Mouse (Mus musculus) liver, embryonic 14.5 days (tissue): ENCODE measurements around the gene Kctd21. TPM values are rescaled to one million over a fixed set of nuclear protein-coding genes. Genes with fewer than 3 reads are reported as not detected.

ENCODE experiments used
- ATAC-seq: fragments of 200-750 bp; cut with Nextera tagmentation; 2 replicates; pipeline ENCODE4 v1.8.0; 2017; ENCODE audit warnings: moderate number of reproducible peaks, mild to moderate bottlenecking, moderate library complexity; ENCODE audit not compliant: insufficient read depth
- DNase-seq, 3 experiments: peaks; one replicate each; pipeline ENCODE4 v3.0.0-alpha.2; 2012 to 2013; ENCODE audit warnings: low read depth in 3 of 3, low spot score in 3 of 3
- H3K27ac ChIP-seq: fragments of 300-500 bp; sonication (generic); 2 replicates; pipeline ENCODE4 v1.5.1; 2014; ENCODE audit warnings: moderate library complexity, mild to moderate bottlenecking, control low read depth, inconsistent platforms
- H3K27me3 ChIP-seq: fragments of 300-500 bp; sonication (generic); 2 replicates; pipeline ENCODE4 v1.6.1; 2014; ENCODE audit warnings: mild to moderate bottlenecking, low read length, moderate library complexity; ENCODE audit not compliant: control insufficient read depth, insufficient read depth
- H3K36me3 ChIP-seq: fragments of 300-500 bp; sonication (generic); replicated peaks from 2 replicates; pipeline ENCODE4 v1.6.1; 2014; ENCODE audit warnings: low read depth; ENCODE audit not compliant: control insufficient read depth, insufficient read depth
- H3K4me1 ChIP-seq, 2 experiments: fragments of 200-500 bp in 1 of 2; fragments of 300-500 bp in 1 of 2; sonication (generic) in 1 of 2; replicated peaks; 2 replicates each; pipeline ENCODE4 v1.6.1; 2012 to 2014; ENCODE audit warnings: antibody characterized with exemption in 1 of 2, inconsistent platforms in 1 of 2, low read length in 1 of 2; ENCODE audit not compliant: control insufficient read depth in 2 of 2, insufficient read depth in 2 of 2
- H3K4me2 ChIP-seq: fragments of 300-500 bp; sonication (generic); 2 replicates; pipeline ENCODE4 v1.6.1; 2014; ENCODE audit warnings: low read depth, mild to moderate bottlenecking, control low read depth, moderate library complexity
- H3K4me3 ChIP-seq, 2 experiments: fragments of 200-500 bp in 1 of 2; fragments of 300-500 bp in 1 of 2; sonication (generic) in 1 of 2; 2 replicates each; pipeline ENCODE4 v1.5.1; 2012 to 2014; ENCODE audit warnings: low read depth in 2 of 2, low read length in 2 of 2, mild to moderate bottlenecking in 2 of 2, control low read depth in 1 of 2, inconsistent platforms in 1 of 2, moderate library complexity in 1 of 2; ENCODE audit not compliant: insufficient read depth in 1 of 2
- H3K9ac ChIP-seq: fragments of 300-500 bp; sonication (generic); replicated peaks from 2 replicates; pipeline ENCODE4 v1.6.1; 2014; ENCODE audit warnings: mild to moderate bottlenecking, control low read depth, moderate library complexity
- H3K9me3 ChIP-seq: fragments of 300-500 bp; sonication (generic); 2 replicates; pipeline ENCODE4 v1.6.1; 2016; ENCODE audit warnings: low read length, mixed read lengths; ENCODE audit not compliant: control insufficient read depth
- CTCF ChIP-seq: IDR thresholded peaks from 2 replicates; pipeline ENCODE4 v1.5.1; 2016; ENCODE audit warnings: antibody characterized with exemption, low read depth, control low read depth
- EP300 ChIP-seq: IDR thresholded peaks from 2 replicates; pipeline ENCODE4 v1.6.1; 2016; ENCODE audit warnings: antibody characterized with exemption, low read depth
- WGBS: fragments of 180-500 bp; shearing (Covaris S2); extraction: QIAGEN DNeasy Blood & Tissue Kit; methylation state at CpG from one replicate; pipeline ENCODE4 v1.1.7; 2014; ENCODE audit not compliant: insufficient replicate concordance; 5-methylcytosine and 5-hydroxymethylcytosine counted together
- polyA plus RNA-seq, 2 experiments: library from polyadenylated mRNA; depleted of rRNA in 1 of 2; stranded (reverse) in 1 of 2; unstranded in 1 of 2; fragments of >200 nt; fragmentation: Nextera tagmentation in 1 of 2; extraction: Ambion mirVana in 1 of 2; gene quantifications; 2 replicates each; pipeline versions ENCODE4 v1.2.1 to v1.2.3; 2012 to 2014

Gene Kctd21
- polyA plus RNA-seq, 2 experiments, result 0.76 to 0.80 TPM

DNA sequence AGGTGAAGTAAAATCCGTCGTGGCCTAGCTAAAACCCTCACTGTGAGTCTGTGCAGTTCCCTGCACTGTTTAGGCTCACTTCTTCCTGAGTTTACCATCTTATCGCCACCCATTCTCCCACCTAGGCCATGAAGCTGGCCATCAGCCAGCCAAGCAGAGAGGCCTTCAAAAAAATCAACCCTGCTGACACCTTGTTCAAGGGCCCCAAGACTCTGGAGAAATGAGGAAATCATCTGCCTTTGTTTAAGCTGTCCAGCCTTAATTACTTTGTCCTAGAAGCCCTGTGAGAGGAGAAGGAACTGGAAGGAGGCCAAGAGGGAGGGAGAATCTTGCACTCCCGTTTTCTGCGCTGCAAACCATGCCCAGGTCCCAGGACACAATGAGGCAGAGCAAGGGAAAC, 24.1 kb downstream of the Kctd21 start:
- ATAC-seq, result no peak
- DNase-seq, result no peak
- no peak overlapping the region for H3K4me3 ChIP-seq
- no peak overlapping the region for H3K27ac ChIP-seq
- no peak overlapping the region for H3K4me2 ChIP-seq
- TF ChIP-seq EP300 (no peak), CTCF (no peak)
- WGBS, result 63% methylated on average over 5 of the region's 5 CpGs
- no peaks in the 10 kb centered on the region for H3K9me3 ChIP-seq
- H3K36me3 ChIP-seq, result no peaks in the 10 kb centered on the region
- no peak overlapping the region for H3K9ac ChIP-seq
- H3K4me1 ChIP-seq, result no peaks in the 10 kb centered on the region; a peak in 1 of 4 replicates
- H3K27me3 ChIP-seq, result no peaks in the 10 kb centered on the region

DNA sequence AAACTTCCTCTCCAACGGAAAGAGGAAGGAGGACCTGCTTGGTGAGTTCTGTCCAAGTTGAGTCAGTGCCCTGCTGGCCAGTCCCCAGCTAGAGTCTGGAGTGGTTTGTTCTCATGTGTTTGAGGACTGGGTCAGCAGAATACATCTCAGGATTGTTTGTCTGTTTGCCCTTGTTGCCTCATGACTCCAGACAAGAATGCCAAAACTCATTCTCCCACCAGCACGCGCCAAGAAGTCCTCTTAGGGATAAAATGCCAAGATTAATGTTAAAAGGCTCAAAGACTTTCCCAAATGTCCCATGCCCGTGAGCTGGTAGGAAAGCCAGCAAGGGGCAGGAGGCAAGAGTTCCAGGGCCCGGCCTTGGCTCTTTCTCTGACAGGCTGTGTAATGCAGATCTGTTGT, 24.7 kb downstream of the Kctd21 start:
- no peak overlapping the region for H3K27ac ChIP-seq
- TF ChIP-seq CTCF (no peak), EP300 (no peak)
- no peaks in the 10 kb centered on the region for H3K9me3 ChIP-seq
- H3K4me2 ChIP-seq, result no peak overlapping the region
- H3K4me1 ChIP-seq, result no peaks in the 10 kb centered on the region; a peak in 1 of 4 replicates
- WGBS, result 52% methylated on average over 5 of the region's 5 CpGs
- no peak overlapping the region for H3K9ac ChIP-seq
- H3K4me3 ChIP-seq, result no peak overlapping the region
- DNase-seq, result no peak
- no peaks in the 10 kb centered on the region for H3K36me3 ChIP-seq
- ATAC-seq, result no peak
- no peaks in the 10 kb centered on the region for H3K27me3 ChIP-seq

DNA sequence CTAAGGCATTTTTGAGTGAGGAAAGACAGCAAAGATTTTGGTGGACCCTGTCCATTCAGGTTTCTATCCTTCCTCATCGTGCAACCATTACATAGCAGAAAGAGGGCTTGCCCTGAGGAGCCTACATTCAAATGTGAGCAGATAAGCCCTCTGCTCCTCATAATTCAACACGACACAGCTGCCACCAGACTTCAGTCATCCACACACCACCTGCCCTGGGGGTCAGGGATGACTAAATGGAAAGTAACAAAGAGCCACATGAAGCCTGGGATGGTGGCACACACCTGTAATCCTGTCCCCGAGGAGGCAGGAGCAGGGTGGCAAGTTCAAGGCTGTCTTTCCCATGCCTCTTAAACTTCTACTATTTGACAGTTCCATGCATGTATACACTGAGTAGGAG, 25.7 kb downstream of the Kctd21 start:
- Histone ChIP-seq H3K9me3 (no peaks in the 10 kb centered on the region), H3K4me3 (no peak overlapping the region), H3K4me2 (no peak overlapping the region), H3K27ac (no peak overlapping the region), H3K4me1 (no peaks in the 10 kb centered on the region; a peak in 1 of 4 replicates), H3K9ac (no peak overlapping the region), H3K27me3 (no peaks in the 10 kb centered on the region), H3K36me3 (no peaks in the 10 kb centered on the region)
- WGBS, result 43% methylated on average over 3 of the region's 3 CpGs
- ATAC-seq, result no peak
- TF ChIP-seq EP300 (no peak), CTCF (no peak)
- no peak for DNase-seq

DNA sequence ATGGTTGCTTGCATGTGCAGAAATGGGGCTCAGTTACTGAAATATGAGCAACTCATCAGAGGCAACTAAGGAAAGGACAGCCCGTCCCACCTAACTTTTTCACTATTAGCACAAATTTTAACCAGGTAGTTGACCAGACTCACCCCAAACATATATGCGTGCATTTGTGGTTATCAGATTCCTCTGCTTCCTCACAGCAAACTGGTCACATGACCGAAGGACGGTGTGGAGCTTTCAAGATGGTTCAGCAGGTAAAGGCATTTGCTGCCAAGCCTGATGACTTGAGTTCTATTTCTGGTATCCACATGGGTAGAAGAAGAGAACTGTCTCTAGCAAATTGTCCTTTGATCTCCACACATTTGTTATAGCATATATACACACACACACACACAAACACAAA, 26.2 kb downstream of the Kctd21 start:
- H3K4me3 ChIP-seq, result no peak overlapping the region
- no peaks in the 10 kb centered on the region for H3K27me3 ChIP-seq
- 44% methylated on average over 4 of the region's 4 CpGs for WGBS
- H3K4me1 ChIP-seq, result no peaks in the 10 kb centered on the region; a peak in 1 of 4 replicates
- H3K36me3 ChIP-seq, result no peaks in the 10 kb centered on the region
- no peak overlapping the region for H3K4me2 ChIP-seq
- no peaks in the 10 kb centered on the region for H3K9me3 ChIP-seq
- no peak overlapping the region for H3K9ac ChIP-seq
- DNase-seq (no peak), ATAC-seq (no peak)
- no peak overlapping the region for H3K27ac ChIP-seq
- TF ChIP-seq EP300 (no peak), CTCF (no peak)

DNA sequence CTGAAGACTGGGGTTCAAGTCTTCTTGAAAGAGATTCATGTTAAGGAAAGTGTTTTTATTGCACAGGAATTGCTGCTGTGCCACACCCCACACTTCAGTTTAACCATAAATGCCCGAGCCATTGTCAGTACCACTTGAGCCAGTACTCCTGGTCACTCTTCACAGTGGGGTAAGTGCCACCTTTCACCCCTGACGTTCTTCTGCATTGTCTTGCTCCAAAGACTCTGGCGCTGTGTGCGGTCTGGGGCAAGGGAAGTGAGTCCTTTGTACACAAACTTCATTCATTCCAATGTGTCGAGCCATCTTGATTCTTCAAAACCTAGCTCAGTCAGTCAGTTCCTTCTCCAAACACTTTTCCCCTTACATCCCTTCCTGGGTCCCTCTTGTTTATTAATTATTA, 28.0 kb downstream of the Kctd21 start:
- WGBS, result 61% methylated on average over 5 of the region's 5 CpGs
- H3K27ac ChIP-seq, result no peak overlapping the region
- H3K9ac ChIP-seq, result no peak overlapping the region
- H3K36me3 ChIP-seq, result no peaks in the 10 kb centered on the region
- TF ChIP-seq CTCF (no peak), EP300 (no peak)
- no peak overlapping the region for H3K4me2 ChIP-seq
- DNase-seq (no peak), ATAC-seq (no peak)
- no peaks in the 10 kb centered on the region for H3K27me3 ChIP-seq
- H3K4me1 ChIP-seq, result no peaks in the 10 kb centered on the region; a peak in 1 of 4 replicates
- H3K4me3 ChIP-seq, result no peak overlapping the region
- no peaks in the 10 kb centered on the region for H3K9me3 ChIP-seq
